Mouse (Mus musculus) ES-E14 (cell line): Measurements from ENCODE around the gene Cbs.

Experiments used
- CHD2 ChIP-seq: IDR thresholded peaks from 2 replicates; pipeline ENCODE4 v1.6.1; 2014; ENCODE audit warnings: mild to moderate bottlenecking, low read depth, low read length, inconsistent platforms
- HCFC1 ChIP-seq: IDR thresholded peaks from 2 replicates; pipeline ENCODE4 v1.6.1; 2012; ENCODE audit warnings: low read length, inconsistent platforms, borderline replicate concordance; ENCODE audit not compliant: insufficient read depth
- ZNF384 ChIP-seq: IDR thresholded peaks from 2 replicates; pipeline ENCODE4 v1.6.1; 2012; ENCODE audit warnings: low read depth, low read length, inconsistent platforms

DNA sequence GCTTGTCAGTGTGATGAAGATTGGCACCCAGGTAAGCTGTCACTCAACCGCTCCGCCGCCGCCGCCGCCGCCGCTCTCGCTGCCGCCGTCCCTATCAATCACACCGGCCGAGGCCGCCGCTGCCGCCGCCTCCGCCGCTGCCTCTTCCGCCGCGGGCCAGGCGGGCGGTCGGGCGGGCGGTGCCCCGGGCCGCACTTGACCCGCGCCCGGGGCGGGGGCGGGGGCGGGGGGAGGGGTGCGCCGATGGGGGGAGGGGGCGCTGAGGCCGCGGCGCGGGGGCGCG lies 72.2 kb downstream of the Cbs start:
- no peak for TF ChIP-seq CHD2
- TF ChIP-seq ZNF384, result no peak
- no peak for TF ChIP-seq HCFC1
